Mouse (Mus musculus) right cerebral cortex, postnatal 4 days (tissue): ENCODE results near the gene Ldhb.
"Not testable (repeated sequence)": the region's sequence is repeated elsewhere in the genome, so short reads cannot be mapped to it uniquely, and the experiment has no call there.

Source experiments
- DNase-seq: peaks from one replicate; pipeline ENCODE4 v3.0.0-alpha.2; 2022

Ldhb gene

DNA sequence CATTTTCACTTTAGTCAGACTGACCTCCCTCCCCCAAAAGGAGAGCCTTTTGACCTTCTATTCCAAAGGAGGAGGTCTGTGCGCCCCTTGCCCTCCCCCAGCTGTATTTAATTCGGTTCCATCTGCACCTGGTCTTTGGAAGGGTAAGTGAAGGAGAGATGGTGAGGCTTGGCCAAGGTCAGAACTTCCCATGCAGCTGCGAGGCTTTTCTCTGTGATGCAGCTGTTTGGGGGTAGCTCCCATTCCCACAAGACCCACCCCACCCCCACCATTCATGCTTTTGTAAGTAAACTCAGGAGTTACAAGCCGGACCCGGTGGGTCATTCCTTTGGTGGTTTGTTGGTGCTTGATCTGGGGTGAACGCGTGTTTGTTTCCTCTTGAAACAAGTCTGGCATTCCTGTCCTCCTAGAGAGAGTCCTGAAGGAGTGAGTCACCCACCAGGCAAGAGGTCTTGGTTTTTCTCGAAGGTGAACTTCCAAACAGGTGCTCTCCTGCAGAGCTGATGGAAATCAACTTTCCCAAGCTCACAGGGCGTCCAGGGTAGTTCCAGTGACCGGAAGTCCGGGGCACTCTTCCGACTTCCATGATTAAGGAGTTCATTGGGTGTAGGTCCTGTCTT is 3.9 kb upstream of the Ldhb start:
- DNase-seq: no peak

DNA sequence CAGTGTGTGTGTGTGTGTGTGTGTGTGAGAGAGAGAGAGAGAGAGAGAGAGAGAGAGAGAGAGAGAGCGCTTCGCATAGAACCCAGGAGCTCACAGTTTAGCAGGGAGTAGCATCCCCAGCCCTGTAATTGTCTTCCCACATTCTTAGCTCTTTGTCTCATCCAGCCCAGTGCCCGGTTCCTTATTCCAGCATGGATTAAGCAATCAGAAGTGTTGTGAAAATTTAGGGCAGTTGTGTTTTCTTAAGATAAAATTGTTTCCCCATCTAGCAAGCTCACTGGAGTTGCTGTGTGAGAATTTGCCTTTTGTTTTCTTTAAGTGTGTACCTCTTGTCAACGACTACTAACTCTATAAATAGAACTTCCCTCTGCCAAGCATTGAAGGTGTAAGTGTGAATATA is 906 bp upstream of the Ldhb start:
- DNase-seq: no peak

DNA sequence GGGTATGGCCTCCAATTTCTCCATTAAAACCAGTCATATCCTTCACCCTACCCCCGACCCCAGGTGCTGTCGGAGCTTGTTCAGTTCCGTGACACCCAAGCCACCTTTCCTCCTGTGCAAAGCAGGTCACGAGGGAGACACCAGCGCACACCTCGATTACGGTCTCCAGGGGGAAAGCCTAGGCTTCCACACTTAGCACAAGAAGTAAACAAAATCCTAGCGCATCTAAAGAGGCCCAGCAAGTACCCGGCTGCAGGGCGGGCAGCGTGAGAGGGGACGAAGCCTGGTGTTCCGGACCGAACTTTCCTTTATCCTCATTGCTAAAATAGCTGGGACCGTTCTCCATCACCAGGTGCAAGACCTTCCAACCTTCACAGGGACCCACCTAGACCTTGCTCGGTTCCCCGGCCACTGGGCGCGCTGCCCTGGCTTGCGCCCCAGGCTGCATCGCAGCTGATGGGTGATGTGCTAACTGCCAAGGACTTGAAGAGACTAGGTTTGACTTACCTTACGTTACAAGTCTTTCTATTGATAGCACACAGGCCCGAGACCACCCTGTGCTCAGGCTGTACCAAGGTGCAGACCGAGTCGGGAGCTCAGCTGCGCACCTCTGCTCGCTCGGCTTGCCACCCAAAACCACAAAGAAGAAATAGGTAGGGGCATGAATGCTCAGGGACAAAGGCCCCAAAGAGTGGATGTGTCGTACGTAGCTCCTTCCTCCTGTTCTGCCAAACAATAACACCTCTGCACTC is 548 bp downstream of the Ldhb start:
- DNase-seq: peak; percentile 18

GRCm38 (mm10) chr6:142506338-142507032 is 1.3 kb downstream of the Ldhb start:
- DNase-seq: no peak

- no peak for DNase-seq
These were observed 4.2 kb downstream of the Ldhb start for GRCm38 (mm10) chr6:142503601-142504000.

DNA sequence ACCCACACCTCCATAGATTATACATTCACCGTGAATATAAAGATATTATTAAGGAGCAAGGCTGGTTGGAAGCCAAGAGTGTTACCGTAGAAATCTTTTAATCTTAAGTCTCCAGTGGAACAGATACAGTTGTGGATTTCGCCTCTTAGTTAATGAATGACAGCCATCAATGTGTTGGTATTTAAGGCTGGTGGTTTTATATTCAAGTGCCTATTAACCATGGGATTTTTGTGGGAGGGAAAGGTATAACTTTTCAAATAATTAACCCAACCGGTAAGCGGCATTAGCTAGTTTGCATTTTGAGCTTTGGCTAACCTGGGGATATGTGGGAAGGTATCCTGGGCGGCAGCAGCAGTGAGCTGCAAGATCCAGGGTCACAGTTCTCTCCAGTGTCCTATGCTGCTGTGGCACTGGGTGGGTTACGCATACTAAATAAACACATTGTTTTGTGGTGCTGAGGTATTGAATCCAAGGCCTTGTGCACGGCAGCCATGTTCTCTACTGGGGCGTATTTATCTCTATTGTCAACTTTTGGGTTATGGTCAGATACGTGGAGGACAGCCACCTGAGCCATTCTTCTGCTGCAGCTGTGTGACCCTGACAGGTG is 5.1 kb downstream of the Ldhb start:
- DNase-seq: no peak

DNA sequence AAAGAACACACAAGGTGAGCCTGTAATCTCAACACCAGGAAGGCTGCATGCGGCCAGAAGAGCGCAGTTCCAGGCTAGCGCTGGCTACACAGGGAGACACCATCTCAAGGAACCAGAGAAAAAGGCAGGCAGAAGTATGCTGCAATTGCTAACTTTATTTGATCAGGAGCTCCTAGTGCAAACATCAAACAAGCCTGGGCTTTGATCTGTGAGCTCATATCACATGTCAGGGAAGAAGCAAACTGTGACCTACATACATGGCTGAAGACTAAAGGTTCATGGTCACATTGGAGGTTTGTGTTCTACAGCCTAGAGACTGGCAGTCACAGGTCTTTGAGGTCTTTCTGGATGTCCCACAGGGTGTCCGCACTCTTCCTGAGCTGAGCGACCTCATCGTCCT is 17.6 kb downstream of the Ldhb start:
- DNase-seq: not testable (repeated sequence)

- DNase-seq: no peak
These were observed 20.1 kb downstream of the Ldhb start for GRCm38 (mm10) chr6:142487638-142488037.

- DNase-seq: peak; percentile 35
These were observed 22.2 kb downstream of the Ldhb start for GRCm38 (mm10) chr6:142485478-142486123.

GRCm38 (mm10) chr6:142477239-142477638 is 30.5 kb downstream of the Ldhb start:
- no peak for DNase-seq

DNA sequence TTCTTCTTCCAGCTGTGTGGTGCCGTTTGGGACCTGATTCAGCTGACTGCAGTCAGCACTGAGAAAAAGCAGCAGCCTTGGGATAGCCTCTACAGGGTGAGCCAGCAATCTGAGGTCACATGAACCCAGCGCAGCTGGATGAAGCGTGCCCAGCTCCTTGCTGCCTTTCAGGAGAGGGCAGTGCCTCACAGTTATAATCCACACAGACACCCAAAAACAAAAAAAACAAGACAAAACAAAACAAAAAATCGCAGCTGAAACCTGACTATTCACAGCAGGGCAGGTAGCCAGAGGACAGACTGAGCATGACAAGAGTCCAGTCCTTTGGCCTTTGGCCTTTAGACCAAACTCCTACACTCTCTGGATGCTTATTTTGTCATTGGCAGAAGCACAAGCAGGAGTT is 35.0 kb downstream of the Ldhb start, which contains the start of gene Gys2:
Gys2 (minus strand) TSS at position 309 of the 403 bp plus-strand sequence.
- no peak for DNase-seq

- no peak for DNase-seq
These were observed 36.6 kb downstream of the Ldhb start for GRCm38 (mm10) chr6:142471141-142471540.

GRCm38 (mm10) chr6:142469602-142470001 is 38.2 kb downstream of the Ldhb start:
- no peak for DNase-seq

DNA sequence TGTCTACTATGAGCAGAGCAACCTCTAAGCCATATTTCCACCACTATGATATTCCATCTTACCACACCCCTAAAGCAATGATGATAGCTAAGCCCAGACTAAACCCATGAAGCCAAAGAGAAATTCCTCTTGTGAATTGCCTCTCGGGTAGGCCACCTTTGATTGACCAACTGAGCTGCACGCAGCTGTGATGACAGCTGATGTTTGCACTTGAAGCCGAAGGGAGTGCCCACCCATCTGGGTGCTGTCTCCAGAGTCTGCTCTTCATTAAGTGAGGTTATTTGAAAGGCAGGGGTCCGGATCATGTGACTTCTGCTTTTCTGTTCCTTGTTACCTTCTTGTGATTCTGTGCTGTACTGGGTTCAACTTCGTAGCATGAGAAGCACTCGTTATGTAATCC is 45.6 kb downstream of the Ldhb start:
- DNase-seq: no peak

- DNase-seq: no peak
These were observed 48.6 kb downstream of the Ldhb start for GRCm38 (mm10) chr6:142459017-142459678.

- DNase-seq: no peak
These were observed 49.7 kb downstream of the Ldhb start for GRCm38 (mm10) chr6:142458010-142458409.

GRCm38 (mm10) chr6:142455314-142455996 is 52.3 kb downstream of the Ldhb start:
- no peak for DNase-seq

DNA sequence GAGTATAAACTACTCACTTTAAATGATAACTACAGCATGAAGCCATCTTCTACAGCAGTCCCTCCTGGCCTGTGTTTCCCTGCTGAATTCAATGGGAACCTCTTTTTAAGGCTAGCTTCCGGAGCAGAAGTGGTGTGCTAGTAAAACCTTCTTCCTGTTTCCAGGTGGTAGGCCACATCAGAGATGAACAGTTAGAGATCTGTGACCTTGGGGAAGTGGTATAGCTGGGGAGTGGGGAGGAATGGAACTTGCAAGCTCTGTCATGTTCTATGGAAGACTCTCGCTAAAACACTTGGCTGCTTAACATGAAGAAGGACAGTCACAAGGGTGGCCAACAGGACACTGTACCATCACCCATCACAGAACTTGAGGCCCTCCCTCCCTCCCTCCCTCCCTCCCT is 54.4 kb downstream of the Ldhb start:
- no peak for DNase-seq

DNA sequence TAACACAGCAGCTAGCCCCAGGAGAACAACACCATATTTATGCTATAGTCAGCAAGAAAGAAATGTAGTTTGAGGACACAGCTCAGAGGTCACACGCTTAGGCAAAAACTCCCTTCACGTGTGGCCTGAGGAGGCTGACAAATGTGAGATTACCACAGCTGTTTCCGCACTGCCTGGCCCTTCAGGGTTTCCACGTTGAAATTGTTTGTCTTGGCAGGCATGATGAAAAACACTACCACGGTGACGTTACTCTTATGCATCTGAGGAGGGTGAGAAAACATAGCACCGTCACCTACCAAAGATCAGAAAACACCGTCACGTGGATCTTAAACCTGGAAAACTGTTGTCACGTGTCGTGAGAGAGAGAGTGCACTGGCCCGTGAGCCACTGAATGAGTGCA is 56.4 kb downstream of the Ldhb start:
- no peak for DNase-seq
